Mouse (Mus musculus) C2C12 (cell line): ENCODE results near the gene Fto.

Source experiments
- CEBPB ChIP-seq: IDR thresholded peaks from one replicate; pipeline ENCODE4 v1.6.1; 2011; ENCODE audit warnings: low read depth, mild to moderate bottlenecking, control low read depth, moderate library complexity
- CTCF ChIP-seq: IDR thresholded peaks from one replicate; pipeline ENCODE4 v1.5.1; 2011; ENCODE audit not compliant: control insufficient read depth, insufficient read depth, insufficient read length
- FOSL1 ChIP-seq: IDR thresholded peaks from one replicate; pipeline ENCODE4 v1.8.0; 2011; ENCODE audit warnings: mild to moderate bottlenecking, low read length; ENCODE audit not compliant: poor library complexity, insufficient read depth, severe bottlenecking
- MAX ChIP-seq: IDR thresholded peaks from one replicate; pipeline ENCODE4 v1.6.1; 2011; ENCODE audit warnings: mild to moderate bottlenecking, control low read depth
- MYOD1 ChIP-seq: IDR thresholded peaks from one replicate; pipeline ENCODE4 v1.6.1; 2011; ENCODE audit warnings: low read depth; ENCODE audit not compliant: control insufficient read depth, insufficient read length
- USF1 ChIP-seq: IDR thresholded peaks from one replicate; pipeline ENCODE4 v1.6.1; 2011; ENCODE audit warnings: low read depth, mild to moderate bottlenecking, control low read depth, moderate library complexity

- TF ChIP-seq CTCF (no peak), CEBPB (no peak), FOSL1 (no peak), MAX (no peak), USF1 (no peak), MYOD1 (no peak)
These were observed 13.6 kb downstream of the Fto start for GRCm38 (mm10) chr8:91326946-91327345.
